Mouse (Mus musculus) small intestine, adult 2 months (tissue): ENCODE results near the gene Zfp296.

Experiments
- CTCF ChIP-seq: fragments of 200-500 bp; IDR thresholded peaks from 2 replicates; pipeline ENCODE4 v1.5.1; 2012; ENCODE audit warnings: low read depth, mild to moderate bottlenecking, control low read depth, inconsistent platforms, low read length, moderate library complexity, mixed read lengths; ENCODE audit not compliant: insufficient replicate concordance, insufficient read length; ENCODE audit errors: extremely low read depth
- POLR2A ChIP-seq: fragments of 200-500 bp; IDR thresholded peaks from 2 replicates; pipeline ENCODE4 v1.6.1; 2012; ENCODE audit warnings: low read depth, mild to moderate bottlenecking, control low read depth, inconsistent platforms, low read length, moderate library complexity

DNA sequence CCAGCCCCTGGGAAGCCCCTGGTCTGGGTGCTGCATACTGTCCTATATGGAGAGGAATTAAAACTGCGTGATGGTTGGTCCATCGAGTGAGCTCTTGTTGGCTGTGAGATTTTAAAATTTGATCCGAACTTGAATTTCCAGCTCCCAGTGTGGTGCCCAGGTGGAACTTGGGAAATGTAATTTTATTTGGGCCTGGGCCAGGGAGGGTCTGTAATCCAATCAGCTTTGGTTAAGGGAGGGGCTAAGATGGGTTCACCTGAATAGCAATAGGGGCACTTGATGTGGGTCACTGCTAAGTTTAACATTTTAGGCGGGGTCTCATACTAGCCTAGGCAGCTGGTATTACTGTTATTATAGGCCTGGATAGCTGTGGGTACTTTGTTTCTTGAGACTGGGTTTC lies 1.3 kb downstream of the Zfp296 start:
- no peak for TF ChIP-seq CTCF
- no peak for TF ChIP-seq POLR2A
